Mouse (Mus musculus) bone marrow, adult 2 months (tissue): Measurements from ENCODE around the gene Hoxa7.

ENCODE experiments used
- CTCF ChIP-seq: fragments of 200-500 bp; IDR thresholded peaks from 2 replicates; pipeline ENCODE4 v1.5.1; 2011; ENCODE audit warnings: low read length, control low read depth; ENCODE audit not compliant: control insufficient read depth, insufficient read depth
- POLR2A ChIP-seq: fragments of 200-500 bp; IDR thresholded peaks from 2 replicates; pipeline ENCODE4 v1.6.1; 2011; ENCODE audit warnings: low read depth, mild to moderate bottlenecking, control low read depth, low read length, borderline replicate concordance; ENCODE audit not compliant: control insufficient read depth

DNA sequence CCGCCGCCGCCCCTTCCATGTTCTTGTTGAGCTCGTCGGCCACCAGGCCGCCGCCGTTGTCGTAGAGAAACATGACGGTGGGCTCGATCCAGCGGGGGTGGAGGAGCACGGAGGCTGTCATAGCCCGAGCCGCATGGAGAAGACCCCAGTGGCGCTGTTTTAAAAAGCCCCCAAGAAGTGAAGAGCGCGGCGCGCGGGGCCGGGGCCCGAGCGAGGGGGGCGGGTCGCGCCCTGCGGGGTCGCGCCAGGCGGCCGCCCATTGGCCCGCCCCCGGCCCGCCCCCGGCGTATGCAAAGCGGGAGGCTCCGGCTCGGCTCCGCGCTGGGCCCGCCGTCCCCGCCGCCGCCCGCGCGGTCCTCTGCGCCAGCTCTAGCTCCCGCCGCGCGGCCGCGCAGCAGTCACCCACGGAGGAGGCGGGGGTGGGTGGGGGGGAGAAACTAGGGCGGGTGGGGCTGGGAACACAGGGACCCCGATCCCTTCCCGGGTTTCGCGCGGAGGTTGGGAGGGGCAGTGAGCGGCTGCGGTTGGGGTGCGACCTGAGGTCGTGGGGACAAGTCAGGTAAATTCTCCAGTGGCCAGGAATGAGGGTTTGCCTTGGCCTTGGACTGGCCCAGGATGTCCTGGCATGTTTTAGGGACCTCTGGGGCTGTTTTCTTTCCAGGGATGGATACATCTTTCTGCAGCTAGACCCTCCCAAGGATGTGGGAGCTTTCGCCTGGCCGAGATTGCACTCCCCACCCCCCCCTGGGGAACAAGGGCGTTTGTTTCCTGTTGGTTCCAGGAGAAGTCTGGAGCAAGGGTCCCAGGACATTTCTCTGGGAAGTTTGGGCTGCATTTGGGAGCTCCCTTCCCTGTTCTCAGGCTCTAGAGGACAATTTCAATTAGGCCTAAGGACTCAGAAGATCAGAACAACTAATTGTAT, 39.3 kb upstream of the Hoxa7 start, which contains the start of gene Hoxa13:
- TF ChIP-seq CTCF = no peak
- no peak for TF ChIP-seq POLR2A
